Mouse (Mus musculus) intestine, embryonic 15.5 days (tissue): Measurements from ENCODE around the gene Rsph14. TPM values are rescaled to one million over a fixed set of nuclear protein-coding genes. Genes with fewer than 3 reads are reported as not detected.

ENCODE experiments used
- ATAC-seq: fragments of 200-750 bp; cut with Nextera tagmentation; 2 replicates; pipeline ENCODE4 v1.8.0; 2017; ENCODE audit warnings: moderate TSS enrichment, moderate library complexity
- H3K27ac ChIP-seq: fragments of 300-500 bp; sonication (generic); 2 replicates; pipeline ENCODE4 v1.5.1; 2015; ENCODE audit warnings: mild to moderate bottlenecking, inconsistent platforms
- H3K27me3 ChIP-seq: fragments of 300-500 bp; sonication (generic); replicated peaks from 2 replicates; pipeline ENCODE4 v1.6.1; 2015; ENCODE audit warnings: inconsistent platforms
- H3K36me3 ChIP-seq: fragments of 300-500 bp; sonication (generic); 2 replicates; pipeline ENCODE4 v1.6.1; 2015; ENCODE audit warnings: inconsistent platforms
- H3K4me1 ChIP-seq: fragments of 300-500 bp; sonication (generic); replicated peaks from 2 replicates; pipeline ENCODE4 v1.6.1; 2015; ENCODE audit warnings: inconsistent platforms
- H3K4me2 ChIP-seq: fragments of 300-500 bp; sonication (generic); replicated peaks from 2 replicates; pipeline ENCODE4 v1.6.1; 2015; ENCODE audit warnings: mild to moderate bottlenecking, inconsistent platforms
- H3K4me3 ChIP-seq: fragments of 300-500 bp; sonication (generic); replicated peaks from 2 replicates; pipeline ENCODE4 v1.5.1; 2015; ENCODE audit warnings: inconsistent platforms
- H3K9ac ChIP-seq: fragments of 300-500 bp; sonication (generic); 2 replicates; pipeline ENCODE4 v1.6.1; 2015; ENCODE audit warnings: inconsistent platforms
- H3K9me3 ChIP-seq: fragments of 300-500 bp; sonication (generic); 2 replicates; pipeline ENCODE4 v1.6.1; 2016; ENCODE audit warnings: inconsistent platforms
- WGBS: fragments of 180-500 bp; shearing (Covaris S2); methylation state at CpG from one replicate; pipeline ENCODE4 v1.1.7; 2015; 5-methylcytosine and 5-hydroxymethylcytosine counted together
- polyA plus RNA-seq: library from polyadenylated mRNA; unstranded; fragments of >200 nt; fragmentation: Nextera tagmentation; extraction: Ambion mirVana; gene quantifications from 2 replicates; pipeline ENCODE4 v1.2.1, GENCODE M21; 2015

Rsph14 gene
- not detected in 2 replicates for polyA plus RNA-seq

GRCm38 (mm10) chr10:75032395-75032794 is at the start of gene Rsph14:
Gene Rsph14, minus strand, starts transcription at chr10:75032586.
- WGBS = 20% methylated on average over 10 of the region's 10 CpGs
- Histone ChIP-seq H3K9ac (no peak within 1 kb of the TSS), H3K4me1 (peaks cover 12% of the 10 kb centered on the region), H3K9me3 (no peaks in the 10 kb centered on the region), H3K4me3 (no peak within 1 kb of the TSS), H3K27ac (no peak within 1 kb of the TSS), H3K36me3 (no peaks in the 10 kb centered on the region), H3K27me3 (no peaks in the 10 kb centered on the region), H3K4me2 (no peak within 1 kb of the TSS)
- ATAC-seq = no peak

DNA sequence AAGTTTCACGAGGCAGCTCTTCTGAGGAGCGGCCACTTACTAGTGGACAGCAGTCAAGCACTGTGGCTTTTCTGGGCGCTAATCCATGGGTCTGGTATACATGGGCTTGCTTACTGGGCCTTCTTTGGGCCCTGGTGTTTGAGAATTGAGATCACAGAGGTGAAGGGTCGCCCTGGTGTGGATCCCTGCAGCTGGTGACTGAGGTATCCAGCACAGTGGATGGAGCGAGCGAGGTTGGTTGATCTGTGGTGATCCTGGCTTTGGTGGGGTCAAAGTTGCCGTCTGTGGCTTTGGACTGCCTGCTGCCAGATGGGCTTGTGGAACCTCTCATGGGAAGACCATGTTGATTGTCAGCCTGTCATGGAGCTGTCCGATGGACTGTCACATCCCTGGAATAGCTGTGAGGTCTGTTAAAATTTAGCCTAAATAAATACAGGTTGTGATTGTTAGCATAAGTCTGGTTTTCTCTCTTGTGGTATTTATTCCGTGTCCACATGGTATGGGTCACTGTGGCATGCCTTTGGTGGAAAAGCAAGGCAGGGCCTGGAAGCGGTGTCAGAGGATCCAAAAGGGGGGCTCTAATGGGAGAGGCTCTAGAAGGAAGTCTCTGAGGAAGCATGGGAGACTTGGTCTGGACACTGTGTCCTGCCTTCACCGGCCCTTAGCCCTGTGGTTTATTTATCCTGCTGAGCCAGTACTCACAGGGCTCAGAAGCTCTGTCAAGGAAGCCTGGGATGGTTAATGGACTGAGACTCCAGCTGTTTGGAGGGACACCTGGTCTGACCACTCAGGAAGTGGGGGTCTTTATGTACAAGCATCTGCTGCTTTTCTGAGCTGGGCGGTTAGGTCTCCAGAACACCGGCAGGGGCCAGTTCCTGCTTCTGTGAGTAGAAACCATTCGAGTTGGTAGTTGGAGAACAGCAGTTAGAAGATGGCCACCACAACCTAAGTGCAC is 46.1 kb upstream of the Rsph14 start:
- Histone ChIP-seq H3K4me3 (no peak overlapping the region), H3K27me3 (no peaks in the 10 kb centered on the region), H3K4me2 (no peak overlapping the region), H3K9ac (no peak overlapping the region), H3K27ac (no peak overlapping the region; the same call in 1 of the 2 replicates), H3K9me3 (no peaks in the 10 kb centered on the region), H3K36me3 (no peaks in the 10 kb centered on the region), H3K4me1 (peaks cover 10% of the 10 kb centered on the region; the same call in 1 of the 2 replicates)
- no peak for ATAC-seq
- WGBS = 65% methylated on average over 14 of the region's 14 CpGs

GRCm38 (mm10) chr10:75075665-75076064 is 43.3 kb upstream of the Rsph14 start:
- H3K4me1 ChIP-seq = peaks cover 11% of the 10 kb centered on the region; the same call in 1 of the 2 replicates
- no peak overlapping the region for H3K4me3 ChIP-seq
- WGBS = 46% methylated on average over 5 of the region's 5 CpGs
- no peaks in the 10 kb centered on the region for H3K36me3 ChIP-seq
- H3K9me3 ChIP-seq = no peaks in the 10 kb centered on the region
- ATAC-seq = no peak
- H3K27ac ChIP-seq = no peak overlapping the region
- H3K9ac ChIP-seq = no peak overlapping the region
- no peak overlapping the region for H3K4me2 ChIP-seq
- no peaks in the 10 kb centered on the region for H3K27me3 ChIP-seq

DNA sequence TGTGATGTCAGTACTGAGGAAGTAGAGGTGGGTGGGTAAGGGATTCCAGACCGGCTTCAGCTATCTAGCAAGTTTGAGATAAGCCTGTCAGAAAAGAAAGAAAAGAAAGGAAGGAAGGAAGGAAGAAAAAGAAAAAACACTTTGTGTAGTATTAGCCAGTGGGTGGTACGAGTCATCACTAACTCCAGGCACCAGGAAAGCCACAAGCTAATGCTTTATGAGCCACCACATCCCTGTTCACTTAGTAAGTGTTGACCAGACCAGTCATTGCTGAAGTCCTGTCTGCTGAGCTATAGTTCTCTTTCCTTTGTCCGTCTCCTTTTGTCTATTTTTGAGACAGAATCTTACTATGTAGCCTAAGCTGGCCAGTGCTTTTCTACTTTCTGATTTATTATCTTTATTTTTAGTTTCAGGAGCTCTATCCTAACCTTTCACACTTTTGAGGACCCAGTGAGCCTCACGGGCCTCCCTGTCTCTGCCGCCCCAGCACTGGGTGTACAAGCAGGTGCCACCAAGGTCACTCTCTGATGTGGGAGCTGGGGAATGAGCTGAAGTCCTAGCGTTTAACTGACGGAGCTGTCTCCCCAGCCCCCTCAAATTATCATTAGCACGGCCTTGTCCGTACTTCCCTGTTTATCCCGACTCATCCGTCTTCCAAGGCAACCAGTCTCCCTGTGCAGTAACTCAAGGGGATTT is 38.0 kb upstream of the Rsph14 start:
- Histone ChIP-seq H3K9me3 (no peaks in the 10 kb centered on the region), H3K36me3 (no peaks in the 10 kb centered on the region), H3K4me2 (no peak overlapping the region), H3K4me1 (peaks cover 23% of the 10 kb centered on the region), H3K4me3 (no peak overlapping the region), H3K27ac (no peak overlapping the region), H3K9ac (no peak overlapping the region), H3K27me3 (no peaks in the 10 kb centered on the region)
- 33% methylated on average over 11 of the region's 11 CpGs for WGBS
- ATAC-seq = no peak; the same call in 1 of the 2 replicates

DNA sequence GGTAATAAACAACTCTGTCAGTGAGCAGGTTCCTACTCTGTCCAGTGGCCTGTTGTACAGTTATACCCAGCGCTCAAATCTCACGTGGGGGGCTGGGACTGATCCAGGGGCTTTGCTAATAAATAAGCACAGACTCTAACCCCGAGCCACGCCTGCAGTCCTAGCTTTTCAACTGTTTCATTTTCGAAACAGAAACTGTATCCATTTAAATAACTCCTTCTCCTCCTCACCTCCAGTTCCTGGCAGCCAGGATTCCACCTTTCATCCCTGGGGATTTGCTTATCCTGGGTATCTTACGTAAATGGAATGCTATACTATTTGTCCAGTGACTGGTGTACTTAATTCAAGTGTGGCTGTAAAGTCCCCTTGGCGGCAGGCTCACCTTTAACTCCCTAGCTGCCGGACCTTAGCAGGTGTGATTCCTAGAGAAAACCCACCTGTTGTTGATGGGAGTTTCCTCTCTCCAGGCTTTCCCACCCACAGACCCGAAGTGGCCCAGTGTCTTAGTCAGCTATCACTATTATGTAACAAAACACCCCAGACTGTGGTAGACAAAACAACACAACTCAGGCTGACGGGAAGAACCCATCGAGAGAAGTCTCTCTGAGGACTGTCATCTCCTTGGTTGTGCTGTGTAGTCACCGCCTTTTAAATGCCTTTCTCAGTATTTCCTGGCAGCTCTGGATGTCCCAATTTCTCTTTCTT is 36.4 kb upstream of the Rsph14 start:
- Histone ChIP-seq H3K4me2 (peak overlapping the region; percentile 30), H3K27me3 (no peaks in the 10 kb centered on the region), H3K9ac (no peak overlapping the region), H3K36me3 (no peaks in the 10 kb centered on the region), H3K4me3 (no peak overlapping the region), H3K27ac (peak overlapping the region; percentile 29; the same call in 1 of the 2 replicates), H3K9me3 (no peaks in the 10 kb centered on the region), H3K4me1 (peaks cover 28% of the 10 kb centered on the region)
- ATAC-seq = peak; percentile 66; the same call in 1 of the 2 replicates
- 32% methylated on average over 12 of the region's 12 CpGs for WGBS

GRCm38 (mm10) chr10:75068086-75068485 is 35.7 kb upstream of the Rsph14 start:
- Histone ChIP-seq H3K4me3 (no peak overlapping the region), H3K4me2 (0 out of 2 replicates have a peak overlapping the region, but pooled peaks have one; percentile 30), H3K27ac (peak overlapping the region; percentile 29), H3K9ac (no peak overlapping the region), H3K4me1 (peaks cover 28% of the 10 kb centered on the region), H3K27me3 (no peaks in the 10 kb centered on the region), H3K9me3 (no peaks in the 10 kb centered on the region), H3K36me3 (no peaks in the 10 kb centered on the region)
- no peak for ATAC-seq
- WGBS = 24% methylated on average over 2 of the region's 2 CpGs

- Histone ChIP-seq H3K27me3 (no peaks in the 10 kb centered on the region), H3K9me3 (no peaks in the 10 kb centered on the region), H3K4me2 (no peak overlapping the region), H3K27ac (no peak overlapping the region), H3K4me3 (no peak overlapping the region), H3K36me3 (no peaks in the 10 kb centered on the region), H3K4me1 (peaks cover 33% of the 10 kb centered on the region), H3K9ac (no peak overlapping the region)
- ATAC-seq = no peak
Observed at GRCm38 (mm10) chr10:75067446-75067845, 35.1 kb upstream of the Rsph14 start.

GRCm38 (mm10) chr10:75065691-75066090 is 33.3 kb upstream of the Rsph14 start:
- H3K27ac ChIP-seq = no peak overlapping the region
- no peak for ATAC-seq
- no peaks in the 10 kb centered on the region for H3K9me3 ChIP-seq
- H3K36me3 ChIP-seq = no peaks in the 10 kb centered on the region
- H3K27me3 ChIP-seq = 0 out of 2 replicates have a peak, but pooled peaks cover 3% of the 10 kb centered on the region
- no peak overlapping the region for H3K4me3 ChIP-seq
- WGBS = 77% methylated on average over 6 of the region's 6 CpGs
- H3K4me1 ChIP-seq = peaks cover 45% of the 10 kb centered on the region
- no peak overlapping the region for H3K9ac ChIP-seq
- no peak overlapping the region for H3K4me2 ChIP-seq

DNA sequence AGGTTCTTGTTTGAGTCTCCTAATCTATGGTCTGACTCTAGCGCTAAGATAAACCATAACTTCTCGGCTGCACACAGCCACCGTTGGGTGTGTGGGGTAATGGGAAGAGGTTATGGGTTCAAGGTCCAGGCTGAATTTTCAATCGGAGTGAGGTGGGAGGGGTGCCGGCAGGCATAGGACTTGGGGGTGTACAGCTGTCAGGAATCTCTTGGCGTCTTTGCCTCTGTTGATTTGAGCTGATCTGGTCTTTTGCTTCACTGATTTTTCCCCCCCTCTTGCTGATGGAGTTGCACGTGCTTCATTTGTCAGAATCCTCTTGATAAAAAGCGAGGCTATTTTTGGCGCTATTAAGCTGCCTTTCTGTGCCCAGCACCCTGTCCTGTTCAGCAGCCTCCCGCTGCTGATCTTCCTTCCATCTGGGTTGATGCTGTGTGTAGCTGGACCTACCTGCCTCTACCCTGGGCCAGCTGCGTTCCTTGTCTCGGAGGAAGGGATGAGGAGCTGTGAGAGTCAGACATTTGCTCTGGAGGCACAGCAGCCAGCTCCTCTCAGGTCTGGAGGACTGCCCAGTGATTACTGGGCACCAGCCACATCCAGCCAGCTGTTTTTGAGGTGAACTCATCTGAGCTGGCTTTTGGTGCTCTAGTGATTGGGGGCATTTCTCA is 31.0 kb upstream of the Rsph14 start:
- no peaks in the 10 kb centered on the region for H3K9me3 ChIP-seq
- peaks cover 44% of the 10 kb centered on the region for H3K4me1 ChIP-seq
- peak overlapping the region; percentile 90 for H3K4me2 ChIP-seq
- 0 out of 2 replicates have a peak, but pooled peaks cover 3% of the 10 kb centered on the region for H3K27me3 ChIP-seq
- H3K4me3 ChIP-seq = peak overlapping the region; percentile 91
- no peak for ATAC-seq
- 42% methylated on average over 12 of the region's 12 CpGs for WGBS
- no peak overlapping the region for H3K27ac ChIP-seq
- H3K36me3 ChIP-seq = no peaks in the 10 kb centered on the region
- no peak overlapping the region for H3K9ac ChIP-seq

GRCm38 (mm10) chr10:75062621-75063020 is 30.2 kb upstream of the Rsph14 start:
- H3K9ac ChIP-seq = 0 out of 2 replicates have a peak overlapping the region, but pooled peaks have one; percentile 77
- peaks cover 38% of the 10 kb centered on the region for H3K4me1 ChIP-seq
- H3K27me3 ChIP-seq = 0 out of 2 replicates have a peak, but pooled peaks cover 3% of the 10 kb centered on the region

DNA sequence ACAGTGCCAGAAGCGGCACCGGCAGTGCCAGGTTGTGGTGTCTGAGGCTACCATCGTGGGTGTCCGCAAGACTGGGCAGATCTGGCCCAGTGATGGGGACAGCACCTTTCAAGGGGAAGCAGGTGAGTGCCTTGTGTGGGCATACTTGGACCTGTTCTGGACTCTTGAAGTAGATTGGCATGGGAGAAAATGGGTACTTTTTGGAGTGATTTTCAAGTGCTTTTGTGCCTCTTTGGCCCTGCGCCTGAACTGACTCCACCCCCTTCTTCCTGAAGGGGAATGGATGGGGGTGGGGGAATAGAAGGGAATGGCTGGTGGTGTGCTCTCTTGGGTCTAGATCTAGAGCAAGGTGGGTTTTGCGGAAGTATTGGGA is 29.8 kb upstream of the Rsph14 start:
- Histone ChIP-seq H3K4me2 (peak overlapping the region; percentile 90), H3K36me3 (no peaks in the 10 kb centered on the region), H3K4me1 (peaks cover 34% of the 10 kb centered on the region), H3K9ac (peak overlapping the region; percentile 77), H3K9me3 (no peaks in the 10 kb centered on the region), H3K27ac (no peak overlapping the region), H3K4me3 (peak overlapping the region; percentile 91), H3K27me3 (peaks cover 3% of the 10 kb centered on the region; the same call in 1 of the 2 replicates)
- no peak for ATAC-seq
- 16% methylated on average over 6 of the region's 6 CpGs for WGBS

More at GRCm38 (mm10) chr10:75062621-75063020, 30.2 kb upstream of the Rsph14 start:
- Histone ChIP-seq H3K4me2 (peak overlapping the region; percentile 90), H3K4me3 (peak overlapping the region; percentile 91), H3K36me3 (no peaks in the 10 kb centered on the region), H3K9me3 (no peaks in the 10 kb centered on the region), H3K27ac (no peak overlapping the region)
- WGBS = 38% methylated on average over 6 of the region's 6 CpGs
- no peak for ATAC-seq
